Mouse (Mus musculus) CD4-positive, CD25-positive, alpha-beta regulatory T cell, adult 4 months (primary cell): ENCODE data around the gene Taar8a. TPM values are rescaled to one million over a fixed set of nuclear protein-coding genes. Genes with fewer than 3 reads are reported as not detected.

Source experiments
- polyA plus RNA-seq, 2 experiments: library from polyadenylated mRNA; unstranded; fragments of 100-300 nt; shearing (Covaris generic); gene quantifications; one replicate each; pipeline ENCODE4 v1.2.1; 2017

The Taar8a gene
- polyA plus RNA-seq, 2 experiments from 2014 or later = not detected

Other genes with a start within 250 kb of the Taar8a start
- under 1 TPM in 1 of 2 experiments, not detected in 1; 0.17 TPM for gene Vnn3, start 225.0 kb upstream of the Taar8a start, polyA plus RNA-seq
- not detected for gene Vnn1, start 181.8 kb upstream of the Taar8a start, polyA plus RNA-seq
- not detected for gene Taar1, start 156.1 kb upstream of the Taar8a start, polyA plus RNA-seq
- not detected for gene Taar2, start 137.9 kb upstream of the Taar8a start, polyA plus RNA-seq
- gene Taar3, start 126.9 kb upstream of the Taar8a start, polyA plus RNA-seq = not detected
- gene Taar4, start 116.0 kb upstream of the Taar8a start, polyA plus RNA-seq = not detected
- not detected for gene Taar5, start 105.8 kb upstream of the Taar8a start, polyA plus RNA-seq
- not detected for gene Taar6, start 90.9 kb upstream of the Taar8a start, polyA plus RNA-seq
- not detected for gene Taar7a, start 83.0 kb upstream of the Taar8a start, polyA plus RNA-seq
- gene Taar7b, start 76.6 kb upstream of the Taar8a start, polyA plus RNA-seq = not detected
- gene Taar7d, start 49.3 kb upstream of the Taar8a start, polyA plus RNA-seq = not detected
- gene Taar7e, start 38.9 kb upstream of the Taar8a start, polyA plus RNA-seq = under 1 TPM in 1 of 2 experiments, not detected in 1; 0.30 TPM
- gene Taar7f, start 27.0 kb upstream of the Taar8a start, polyA plus RNA-seq = not detected
- gene Taar8b, start 15.8 kb downstream of the Taar8a start, polyA plus RNA-seq = not detected
- not detected for gene Taar8c, start 25.4 kb downstream of the Taar8a start, polyA plus RNA-seq
- gene Taar9, start 33.0 kb downstream of the Taar8a start, polyA plus RNA-seq = not detected
- 10 to 100 TPM; 21.2 to 25.6 TPM for gene Stx7, start 72.8 kb downstream of the Taar8a start, polyA plus RNA-seq
- gene Moxd1, start 147.0 kb downstream of the Taar8a start, polyA plus RNA-seq = not detected